Mouse (Mus musculus) urinary bladder, adult 18-20 months (tissue): ENCODE results near the gene Fam19a2.

ENCODE experiments used
- DNase-seq, 2 experiments: peaks; one replicate each; pipeline ENCODE4 v3.0.0; 2022; ENCODE audit warnings: low spot score in 2 of 2, mixed read lengths in 2 of 2

Gene Fam19a2

GRCm38 (mm10) chr10:123570616-123571188 is 306.9 kb downstream of the Fam19a2 start:
- DNase-seq, result no peak

GRCm38 (mm10) chr10:123572342-123573070 is 308.7 kb downstream of the Fam19a2 start:
- DNase-seq, result no peak

GRCm38 (mm10) chr10:123577823-123578222 is 314.0 kb downstream of the Fam19a2 start:
- no peak for DNase-seq

GRCm38 (mm10) chr10:123579012-123579411 is 315.2 kb downstream of the Fam19a2 start:
- DNase-seq, result no peak

GRCm38 (mm10) chr10:123595043-123595442 is 331.2 kb downstream of the Fam19a2 start:
- no peak for DNase-seq

GRCm38 (mm10) chr10:123597059-123597458 is 333.3 kb downstream of the Fam19a2 start:
- DNase-seq, result no peak

GRCm38 (mm10) chr10:123605671-123606070 is 341.9 kb downstream of the Fam19a2 start:
- DNase-seq, result no peak

- DNase-seq, result no peak
Measured at GRCm38 (mm10) chr10:123626691-123627090, 362.9 kb downstream of the Fam19a2 start.

GRCm38 (mm10) chr10:123629248-123629744 is 365.5 kb downstream of the Fam19a2 start:
- DNase-seq, result no peak

GRCm38 (mm10) chr10:123632029-123632428 is 368.2 kb downstream of the Fam19a2 start:
- no peak for DNase-seq

- DNase-seq, result no peak
Measured at GRCm38 (mm10) chr10:123636655-123637054, 372.9 kb downstream of the Fam19a2 start.

- DNase-seq, result no peak
Measured at GRCm38 (mm10) chr10:123637496-123637895, 373.7 kb downstream of the Fam19a2 start.

GRCm38 (mm10) chr10:123645568-123645967 is 381.8 kb downstream of the Fam19a2 start:
- DNase-seq, result no peak

GRCm38 (mm10) chr10:123671208-123671607 is 407.4 kb downstream of the Fam19a2 start:
- DNase-seq, result no peak

GRCm38 (mm10) chr10:123678284-123678864 is 414.6 kb downstream of the Fam19a2 start:
- no peak for DNase-seq

- DNase-seq, result no peak
Measured at GRCm38 (mm10) chr10:123682718-123683255, 419.0 kb downstream of the Fam19a2 start.

GRCm38 (mm10) chr10:123692186-123692925 is 428.6 kb downstream of the Fam19a2 start:
- no peak for DNase-seq

- DNase-seq, result no peak
Measured at GRCm38 (mm10) chr10:123692926-123693224, 429.1 kb downstream of the Fam19a2 start.

- DNase-seq, result no peak
Measured at GRCm38 (mm10) chr10:123702595-123702994, 438.8 kb downstream of the Fam19a2 start.

- no peak for DNase-seq
Measured at GRCm38 (mm10) chr10:123707026-123707425, 443.2 kb downstream of the Fam19a2 start.

GRCm38 (mm10) chr10:123710738-123711137 is 446.9 kb downstream of the Fam19a2 start:
- DNase-seq, result no peak

- no peak for DNase-seq
Measured at GRCm38 (mm10) chr10:123721952-123722460, 458.2 kb downstream of the Fam19a2 start.
